Mouse (Mus musculus): ENCODE data around the gene Olfr1076. TPM values are rescaled to one million over a fixed set of nuclear protein-coding genes. Genes with fewer than 3 reads are reported as not detected.
"Not testable (repeated sequence)": the region's sequence is repeated elsewhere in the genome, so short reads cannot be mapped to it uniquely, and the experiment has no call there.

Gene Olfr1076
- not detected for total RNA-seq (2021)
- long read RNA-seq, experiment 1 = 0 reads
- long read RNA-seq, experiment 2 = 0 reads

- no peak for DNase-seq
Observed at GRCm38 (mm10) chr2:86508161-86508560, at the start of gene Olfr1076. Olfr1076 (plus strand) TSS chr2:86508461.

- DNase-seq = no peak
Observed at GRCm38 (mm10) chr2:86460434-86460833, 47.8 kb upstream of the Olfr1076 start.

- DNase-seq = peak; percentile 35
Observed at GRCm38 (mm10) chr2:86464442-86465109, 43.7 kb upstream of the Olfr1076 start.

- no peak for DNase-seq
Observed at GRCm38 (mm10) chr2:86487286-86487685, 21.0 kb upstream of the Olfr1076 start, which contains the start of gene Olfr228. Olfr228 (minus strand) TSS chr2:86487386.

- DNase-seq = no peak
Observed at GRCm38 (mm10) chr2:86530991-86531390, 22.7 kb downstream of the Olfr1076 start.

GRCm38 (mm10) chr2:86542380-86542779 lies 34.1 kb downstream of the Olfr1076 start, which contains the start of gene Olfr1079:
Olfr1079 (minus strand) TSS chr2:86542480.
- no peak for DNase-seq

- DNase-seq = not testable (repeated sequence)
Observed at GRCm38 (mm10) chr2:86558135-86558534, 49.9 kb downstream of the Olfr1076 start, which contains the start of gene Olfr1080. Olfr1080 (minus strand) TSS chr2:86558235.

Other genes with a start within 250 kb of the Olfr1076 start
- not detected for gene Olfr1051, start 229.4 kb upstream of the Olfr1076 start, total RNA-seq (2021)
- gene Olfr1052, start 216.0 kb upstream of the Olfr1076 start, total RNA-seq (2021) = not detected
- gene Olfr1053, start 193.2 kb upstream of the Olfr1076 start, total RNA-seq (2021) = not detected
- gene Olfr1054, start 173.0 kb upstream of the Olfr1076 start, total RNA-seq (2021) = not detected
- gene Olfr1055, start 158.2 kb upstream of the Olfr1076 start, total RNA-seq (2021) = not detected
- gene Olfr1056, start 146.0 kb upstream of the Olfr1076 start, total RNA-seq (2021) = not detected
- not detected for gene Olfr1057, start 130.1 kb upstream of the Olfr1076 start, total RNA-seq (2021)
- not detected for gene Olfr1058, start 119.9 kb upstream of the Olfr1076 start, total RNA-seq (2021)
- not detected for gene Olfr1061, start 94.4 kb upstream of the Olfr1076 start, total RNA-seq (2021)
- not detected for gene Olfr1062, start 81.7 kb upstream of the Olfr1076 start, total RNA-seq (2021)
- not detected for gene Olfr1065, start 57.9 kb upstream of the Olfr1076 start, total RNA-seq (2021)
- gene Olfr1066, start 52.2 kb upstream of the Olfr1076 start, total RNA-seq (2021) = not detected
- not detected for gene Olfr228, start 21.1 kb upstream of the Olfr1076 start, total RNA-seq (2021)
- not detected for gene Olfr1079, start 34.0 kb downstream of the Olfr1076 start, total RNA-seq (2021)
- not detected for gene Olfr1080, start 49.8 kb downstream of the Olfr1076 start, total RNA-seq (2021)
- not detected for gene Olfr1082, start 90.5 kb downstream of the Olfr1076 start, total RNA-seq (2021)
- gene Olfr1084, start 131.3 kb downstream of the Olfr1076 start, total RNA-seq (2021) = not detected
- not detected for gene Olfr1085, start 153.6 kb downstream of the Olfr1076 start, total RNA-seq (2021)
- not detected for gene Olfr1086, start 171.6 kb downstream of the Olfr1076 start, total RNA-seq (2021)
- gene Olfr1087, start 189.9 kb downstream of the Olfr1076 start, total RNA-seq (2021) = not detected
- gene Olfr1089, start 225.2 kb downstream of the Olfr1076 start, total RNA-seq (2021) = not detected